Mouse (Mus musculus): Measurements from ENCODE around the gene Abca3. TPM values are rescaled to one million over a fixed set of nuclear protein-coding genes. Genes with fewer than 3 reads are reported as not detected.

Gene Abca3
- total RNA-seq, 1 experiment, result 11.5 TPM

GRCm38 (mm10) chr17:24449507-24449906 is 97.8 kb downstream of the Abca3 start:
- H3K9ac ChIP-seq (ENCODE audit: insufficient read depth, low read depth, low read length, poor library complexity, severe bottlenecking), result no peak overlapping the region
- in situ Hi-C loops (cut with MboI; ENCODE audit: low sequenced_read_pairs in 2 of 2, unreplicated experiment in 2 of 2), result no loop called here
- H3K36me3 ChIP-seq (ENCODE audit: control insufficient read depth, insufficient read depth, low read length, poor library complexity, severe bottlenecking), result peaks cover 52% of the 10 kb centered on the region
- no peaks in the 10 kb centered on the region for H3K9me3 ChIP-seq (ENCODE audit: control insufficient read depth, insufficient read depth, low read depth, low read length)
- no peak for TF ChIP-seq HCFC1 (IDR thresholded peaks at IDR 0.05; ENCODE audit: borderline replicate concordance, insufficient read depth, low read length)
- no peak for TF ChIP-seq CHD2 (IDR thresholded peaks at IDR 0.05; ENCODE audit: low read depth, low read length)
- no peak for TF ChIP-seq ZC3H11A (IDR thresholded peaks at IDR 0.05; ENCODE audit: borderline replicate concordance, low read depth, low read length)
- no peak for TF ChIP-seq ZNF384 (IDR thresholded peaks at IDR 0.05; ENCODE audit: low read depth, low read length)
- no peak for TF ChIP-seq MAFK (IDR thresholded peaks at IDR 0.05; ENCODE audit: insufficient read depth, low read depth, low read length)
- 0 out of 4 replicates have a peak, but pooled peaks cover 0 to 2% of the 10 kb centered on the region in 2 experiments for H3K4me1 ChIP-seq (ENCODE audit: control insufficient read depth in 2 of 2, insufficient read depth in 2 of 2, low read length in 2 of 2, poor library complexity in 1 of 2)
- H3K27ac ChIP-seq (ENCODE audit: insufficient read depth, low read depth, low read length, poor library complexity, severe bottlenecking), result no peak overlapping the region
- DNase-seq (ENCODE audit: low read depth, low spot score), result no peak
- H3K4me3 ChIP-seq (ENCODE audit: insufficient read depth in 1 of 2, low read depth in 1 of 2, low read length in 2 of 2, poor library complexity in 1 of 2, severe bottlenecking in 1 of 2), result no peak overlapping the region

GRCm38 (mm10) chr17:24451220-24451619 is 99.5 kb downstream of the Abca3 start:
- TF ChIP-seq CHD2 (IDR thresholded peaks at IDR 0.05; ENCODE audit: low read depth, low read length) (no peak), MAFK (IDR thresholded peaks at IDR 0.05; ENCODE audit: insufficient read depth, low read depth, low read length) (no peak), HCFC1 (IDR thresholded peaks at IDR 0.05; ENCODE audit: borderline replicate concordance, insufficient read depth, low read length) (no peak), ZC3H11A (IDR thresholded peaks at IDR 0.05; ENCODE audit: borderline replicate concordance, low read depth, low read length) (no peak), ZNF384 (IDR thresholded peaks at IDR 0.05; ENCODE audit: low read depth, low read length) (no peak)
- H3K9ac ChIP-seq (ENCODE audit: insufficient read depth, low read depth, low read length, poor library complexity, severe bottlenecking), result no peak overlapping the region
- peaks cover 36% of the 10 kb centered on the region; the same call in 1 of the 2 replicates for H3K36me3 ChIP-seq (ENCODE audit: control insufficient read depth, insufficient read depth, low read length, poor library complexity, severe bottlenecking)
- no peak overlapping the region for H3K27ac ChIP-seq (ENCODE audit: insufficient read depth, low read depth, low read length, poor library complexity, severe bottlenecking)
- H3K4me1 ChIP-seq (ENCODE audit: control insufficient read depth in 2 of 2, insufficient read depth in 2 of 2, low read length in 2 of 2, poor library complexity in 1 of 2), result 0 out of 4 replicates have a peak, but pooled peaks cover 0 to 2% of the 10 kb centered on the region in 2 experiments
- H3K4me3 ChIP-seq (ENCODE audit: insufficient read depth in 1 of 2, low read depth in 1 of 2, low read length in 2 of 2, poor library complexity in 1 of 2, severe bottlenecking in 1 of 2), result no peak overlapping the region
- in situ Hi-C loops (cut with MboI; ENCODE audit: low sequenced_read_pairs in 2 of 2, unreplicated experiment in 2 of 2), result no loop called here
- H3K9me3 ChIP-seq (ENCODE audit: control insufficient read depth, insufficient read depth, low read depth, low read length), result no peaks in the 10 kb centered on the region
- no peak for DNase-seq (ENCODE audit: low read depth, low spot score)

- no peak overlapping the region for H3K9ac ChIP-seq (ENCODE audit: insufficient read depth, low read depth, low read length, poor library complexity, severe bottlenecking)
- H3K36me3 ChIP-seq (ENCODE audit: control insufficient read depth, insufficient read depth, low read length, poor library complexity, severe bottlenecking), result peaks cover 16% of the 10 kb centered on the region; the same call in 1 of the 2 replicates
- H3K4me3 ChIP-seq (ENCODE audit: insufficient read depth in 1 of 2, low read depth in 1 of 2, low read length in 2 of 2, poor library complexity in 1 of 2, severe bottlenecking in 1 of 2), result no peak overlapping the region
- in situ Hi-C loops (cut with MboI; ENCODE audit: low sequenced_read_pairs in 2 of 2, unreplicated experiment in 2 of 2), result no loop called here
- DNase-seq (ENCODE audit: low read depth, low spot score), result no peak
- no peaks in the 10 kb centered on the region for H3K9me3 ChIP-seq (ENCODE audit: control insufficient read depth, insufficient read depth, low read depth, low read length)
- no peak for TF ChIP-seq MAFK (IDR thresholded peaks at IDR 0.05; ENCODE audit: insufficient read depth, low read depth, low read length)
- 0 out of 2 replicates have a peak, but pooled peaks have one; percentile 60 for TF ChIP-seq CHD2 (IDR thresholded peaks at IDR 0.05; ENCODE audit: low read depth, low read length)
- no peak overlapping the region for H3K27ac ChIP-seq (ENCODE audit: insufficient read depth, low read depth, low read length, poor library complexity, severe bottlenecking)
- H3K4me1 ChIP-seq (ENCODE audit: control insufficient read depth in 2 of 2, insufficient read depth in 2 of 2, low read length in 2 of 2, poor library complexity in 1 of 2), result 0 out of 4 replicates have a peak, but pooled peaks cover 0 to 2% of the 10 kb centered on the region in 2 experiments
These were observed 101.6 kb downstream of the Abca3 start for GRCm38 (mm10) chr17:24453372-24453771.

- no peak overlapping the region for H3K27ac ChIP-seq (ENCODE audit: insufficient read depth, low read depth, low read length, poor library complexity, severe bottlenecking)
- TF ChIP-seq ZC3H11A (IDR thresholded peaks at IDR 0.05; ENCODE audit: borderline replicate concordance, low read depth, low read length) (no peak), CHD2 (IDR thresholded peaks at IDR 0.05; ENCODE audit: low read depth, low read length) (no peak), HCFC1 (IDR thresholded peaks at IDR 0.05; ENCODE audit: borderline replicate concordance, insufficient read depth, low read length) (no peak), ZNF384 (IDR thresholded peaks at IDR 0.05; ENCODE audit: low read depth, low read length) (no peak), MAFK (IDR thresholded peaks at IDR 0.05; ENCODE audit: insufficient read depth, low read depth, low read length) (no peak)
- H3K9me3 ChIP-seq (ENCODE audit: control insufficient read depth, insufficient read depth, low read depth, low read length), result no peaks in the 10 kb centered on the region
- peaks cover 7% of the 10 kb centered on the region; the same call in 1 of the 2 replicates for H3K36me3 ChIP-seq (ENCODE audit: control insufficient read depth, insufficient read depth, low read length, poor library complexity, severe bottlenecking)
- H3K4me1 ChIP-seq (ENCODE audit: control insufficient read depth in 2 of 2, insufficient read depth in 2 of 2, low read length in 2 of 2, poor library complexity in 1 of 2), result 0 out of 4 replicates have a peak, but pooled peaks cover 0 to 2% of the 10 kb centered on the region in 2 experiments
- peak overlapping the region; percentile 91; the same call in 1 of the 2 replicates for H3K9ac ChIP-seq (ENCODE audit: insufficient read depth, low read depth, low read length, poor library complexity, severe bottlenecking)
- peak overlapping the region; percentile 85 for H3K4me3 ChIP-seq (ENCODE audit: insufficient read depth in 1 of 2, low read depth in 1 of 2, low read length in 2 of 2, poor library complexity in 1 of 2, severe bottlenecking in 1 of 2)
- in situ Hi-C loops (cut with MboI; ENCODE audit: low sequenced_read_pairs in 2 of 2, unreplicated experiment in 2 of 2), result no loop called here
- DNase-seq (ENCODE audit: low read depth, low spot score), result no peak
These were observed 102.5 kb downstream of the Abca3 start for GRCm38 (mm10) chr17:24454218-24454755.

All from ES-E14 (cell line).